Mouse (Mus musculus): ENCODE results near the gene Slc4a11.
"Not testable (repeated sequence)": the region's sequence is repeated elsewhere in the genome, so short reads cannot be mapped to it uniquely, and the experiment has no call there.

The Slc4a11 gene

GRCm38 (mm10) chr2:130679154-130679553, 18.2 kb downstream of the Slc4a11 start:
- DNase-seq = no peak

GRCm38 (mm10) chr2:130677211-130677610, 20.1 kb downstream of the Slc4a11 start:
- no peak for DNase-seq

- DNase-seq = peak; percentile 90 to 92
Measured at GRCm38 (mm10) chr2:130667559-130667958, 29.8 kb downstream of the Slc4a11 start, which contains the start of gene Itpa. Gene Itpa (plus strand): TSS chr2:130667610.

GRCm38 (mm10) chr2:130664102-130664701, 33.1 kb downstream of the Slc4a11 start, which contains the start of gene Ddrgk1:
Gene Ddrgk1 (minus strand): TSS chr2:130664659.
- peak; percentile 95 to 96 for DNase-seq

- DNase-seq = no peak
Measured at GRCm38 (mm10) chr2:130663342-130663741, 34.0 kb downstream of the Slc4a11 start.

- no peak for DNase-seq
Measured at GRCm38 (mm10) chr2:130658530-130658929, 38.8 kb downstream of the Slc4a11 start.

GRCm38 (mm10) chr2:130657541-130657940, 39.8 kb downstream of the Slc4a11 start:
- DNase-seq = no peak

- no peak for DNase-seq
Measured at GRCm38 (mm10) chr2:130656536-130656935, 40.8 kb downstream of the Slc4a11 start.

GRCm38 (mm10) chr2:130655660-130656339, 41.5 kb downstream of the Slc4a11 start:
- DNase-seq = no peak

- no peak for DNase-seq
Measured at GRCm38 (mm10) chr2:130653760-130654159, 43.6 kb downstream of the Slc4a11 start.

GRCm38 (mm10) chr2:130653303-130653702, 44.0 kb downstream of the Slc4a11 start:
- DNase-seq = no peak

- DNase-seq = not testable (repeated sequence)
Measured at GRCm38 (mm10) chr2:130649028-130649427, 48.3 kb downstream of the Slc4a11 start.

- no peak for DNase-seq
Measured at GRCm38 (mm10) chr2:130645198-130645597, 52.1 kb downstream of the Slc4a11 start.

- DNase-seq = peak; percentile 96 to 99
Measured at GRCm38 (mm10) chr2:130642684-130643369, 54.5 kb downstream of the Slc4a11 start, which contains the start of gene Lzts3. Gene Lzts3 (minus strand): TSS chr2:130642803.

- no peak for DNase-seq
Measured at GRCm38 (mm10) chr2:130642197-130642660, 55.1 kb downstream of the Slc4a11 start.

GRCm38 (mm10) chr2:130641351-130642025, 55.8 kb downstream of the Slc4a11 start:
- DNase-seq = peak in 1 of 2 experiments; percentile 21

GRCm38 (mm10) chr2:130639276-130639675, 58.0 kb downstream of the Slc4a11 start:
- DNase-seq = peak in 1 of 2 experiments; percentile 37

GRCm38 (mm10) chr2:130638101-130638611, 59.2 kb downstream of the Slc4a11 start:
- peak in 1 of 2 experiments; percentile 37 for DNase-seq

- DNase-seq = peak; percentile 40 to 51
Measured at GRCm38 (mm10) chr2:130635847-130636246, 61.5 kb downstream of the Slc4a11 start.

- DNase-seq = peak; percentile 67 to 73
Measured at GRCm38 (mm10) chr2:130634739-130635411, 62.4 kb downstream of the Slc4a11 start.

All from cerebellum, postnatal 25 days (tissue).